ENCODE assay signal across 19 mouse cellular contexts in genomic region chr9:55706603-55707002, GRCm38 (mm10).
DNase-seq lines count a peak whose midpoint lies in the region; ATAC-seq and TF ChIP-seq lines count a peak whose summit lies in the region.
"Had no signal": no experiment of that assay in that cellular context is flagged by ENCODE, and none has a peak within 500 bp of the region (broad histone marks: within the 10 kb centered on the region; RNA-seq: fewer than 3 reads in every experiment).

No protein-coding gene starts in this region.

- no peaks in the 10 kb centered on the region for H3K36me3 ChIP-seq in intestine, postnatal 0 days (ENCODE audit: control insufficient read depth, insufficient read depth)
- H3K36me3 ChIP-seq in intestine, embryonic 16.5 days (ENCODE audit: control insufficient read depth, insufficient read depth, low read length) = no peaks in the 10 kb centered on the region
- H3K36me3 ChIP-seq: embryonic facial prominence, embryonic 13.5 days; G1E; liver, embryonic 13.5 days; midbrain, embryonic 10.5 days; neural tube, embryonic 13.5 days had no signal

- peak; percentile 2 for DNase-seq in lung, postnatal 10 days
- DNase-seq in lung, adult 2 months = no peak
- no peak for DNase-seq in Patski (ENCODE audit: low read depth, low spot score)
- DNase-seq in thymus, postnatal 4 days = peak; percentile 27
- no peak for DNase-seq in cerebellum, postnatal 25 days
- DNase-seq: adrenal gland, adult 8-10 months; cerebellum, postnatal 36 days; heart, postnatal 36 days; kidney, adult 8-10 months; liver, embryonic 13.5 days; lung, postnatal 4 days; right cerebral cortex, postnatal 14 days had no signal

- POLR2A ChIA-PET in Patski (lab: Charles Lee) = no interaction called here

- CTCF ChIA-PET in Patski (lab: Charles Lee) = no interaction called here

- in situ Hi-C loops in Patski (cut with MboI; ENCODE audit: low pct_unique_long_range_greater_than_20kb) = no loop called here

- no peaks in the 10 kb centered on the region for H3K27me3 ChIP-seq in intestine, postnatal 0 days (replicated peaks; ENCODE audit: control insufficient read depth, insufficient read depth, low read length)
- no peaks in the 10 kb centered on the region for H3K27me3 ChIP-seq in intestine, embryonic 16.5 days (replicated peaks; ENCODE audit: control insufficient read depth, insufficient read depth, low read length)
- no peaks in the 10 kb centered on the region for H3K27me3 ChIP-seq in Patski
- H3K27me3 ChIP-seq: embryonic facial prominence, embryonic 13.5 days; liver, embryonic 13.5 days; neural tube, embryonic 13.5 days had no signal

- H3K4me2 ChIP-seq in intestine, postnatal 0 days (replicated peaks; ENCODE audit: low read depth) = no peak overlapping the region
- H3K4me2 ChIP-seq in intestine, embryonic 16.5 days (ENCODE audit: low read depth, low read length) = no peak overlapping the region
- H3K4me2 ChIP-seq: embryonic facial prominence, embryonic 13.5 days; heart, embryonic 11.5 days; liver, embryonic 13.5 days; neural tube, embryonic 13.5 days had no signal

- H3K27ac ChIP-seq in intestine, postnatal 0 days (ENCODE audit: low read depth, low read length) = no peak overlapping the region
- no peak overlapping the region for H3K27ac ChIP-seq in intestine, embryonic 16.5 days (ENCODE audit: low read length)
- H3K27ac ChIP-seq: embryonic facial prominence, embryonic 13.5 days; liver, embryonic 13.5 days; midbrain, embryonic 10.5 days; neural tube, embryonic 13.5 days had no signal

- no peak overlapping the region for H3K9ac ChIP-seq in intestine, postnatal 0 days (ENCODE audit: low read depth, low read length)
- no peak overlapping the region for H3K9ac ChIP-seq in intestine, embryonic 16.5 days (ENCODE audit: low read depth, low read length)
- H3K9ac ChIP-seq: embryonic facial prominence, embryonic 13.5 days; liver, embryonic 13.5 days; neural tube, embryonic 13.5 days had no signal

- no peak overlapping the region for H3K4me3 ChIP-seq in intestine, postnatal 0 days (ENCODE audit: low read depth, low read length)
- no peak overlapping the region for H3K4me3 ChIP-seq in intestine, embryonic 16.5 days (ENCODE audit: low read length)
- H3K4me3 ChIP-seq in lung, adult 2 months (replicated peaks; ENCODE audit: extremely low read depth, low read depth, low read length) = no peak overlapping the region
- H3K4me3 ChIP-seq: embryonic facial prominence, embryonic 13.5 days; liver, embryonic 13.5 days; midbrain, embryonic 10.5 days; neural tube, embryonic 13.5 days had no signal

- no peaks in the 10 kb centered on the region for H3K9me3 ChIP-seq in intestine, postnatal 0 days (ENCODE audit: control insufficient read depth)
- no peaks in the 10 kb centered on the region for H3K9me3 ChIP-seq in intestine, embryonic 16.5 days (ENCODE audit: control insufficient read depth, low read length)
- H3K9me3 ChIP-seq: embryonic facial prominence, embryonic 13.5 days; G1E; liver, embryonic 13.5 days; midbrain, embryonic 10.5 days; neural tube, embryonic 13.5 days had no signal

- peak; percentile 58 for TF ChIP-seq CTCF in intestine, postnatal 0 days (IDR thresholded peaks at IDR 0.05; ENCODE audit: low read depth)
- no peak for TF ChIP-seq CTCF in lung, adult 2 months (IDR thresholded peaks at IDR 0.05; ENCODE audit: insufficient read depth, low read length)
- peak; percentile 23 for TF ChIP-seq CTCF in Patski (IDR thresholded peaks at IDR 0.05)

- 53% methylated on average over 3 of the region's 3 CpGs for WGBS in intestine, postnatal 0 days
- WGBS in intestine, embryonic 16.5 days = 52% methylated on average over 3 of the region's 3 CpGs
- 58% methylated on average over 3 of the region's 3 CpGs for WGBS in lung, adult 2 months

- no peak for ATAC-seq in intestine, postnatal 0 days
- no peak for ATAC-seq in intestine, embryonic 16.5 days
- ATAC-seq in Patski = no peak

- H3K4me1 ChIP-seq in intestine, postnatal 0 days (replicated peaks; ENCODE audit: control insufficient read depth, insufficient read depth, low read length) = no peaks in the 10 kb centered on the region
- no peaks in the 10 kb centered on the region for H3K4me1 ChIP-seq in intestine, embryonic 16.5 days (ENCODE audit: control insufficient read depth, insufficient read depth, low read length)
- H3K4me1 ChIP-seq in lung, adult 2 months (ENCODE audit: control insufficient read depth, insufficient read depth, low read length) = no peaks in the 10 kb centered on the region
- H3K4me1 ChIP-seq: embryonic facial prominence, embryonic 13.5 days; liver, embryonic 13.5 days; midbrain, embryonic 10.5 days; neural tube, embryonic 13.5 days had no signal

- no peak for TF ChIP-seq POLR2A in lung, adult 2 months (IDR thresholded peaks at IDR 0.05; ENCODE audit: borderline replicate concordance, extremely low read depth, low read depth, low read length)

Comparison
In these comparisons a context has a peak if more than half of its experiments do, and no peak if none do; other contexts are left out.
1. DNase-seq: peak in lung, postnatal 10 days (single experiment) and thymus, postnatal 4 days (single experiment); none in lung, adult 2 months (single experiment), Patski (single experiment) and cerebellum, postnatal 25 days (0 of 2).